Mouse (Mus musculus) brown adipose tissue, adult 24 weeks (tissue): ENCODE data around the gene Amd1. TPM values are rescaled to one million over a fixed set of nuclear protein-coding genes. Genes with fewer than 3 reads are reported as not detected.
A peak's percentile ranks its signal among the peaks of the same experiment; 100 is the strongest.
"Not testable (repeated sequence)": the region's sequence is repeated elsewhere in the genome, so short reads cannot be mapped to it uniquely, and the experiment has no call there.

ENCODE experiments used
- H3K27ac ChIP-seq: fragments of 200-500 bp; replicated peaks from 2 replicates; pipeline ENCODE4 v1.5.1; 2012; ENCODE audit warnings: low read depth, mild to moderate bottlenecking, low read length
- H3K4me1 ChIP-seq: fragments of 200-500 bp; 2 replicates; pipeline ENCODE4 v1.6.1; 2012; ENCODE audit warnings: low read length, mixed read lengths; ENCODE audit not compliant: control insufficient read depth, insufficient read depth, insufficient read length
- H3K4me3 ChIP-seq: fragments of 200-500 bp; 2 replicates; pipeline ENCODE4 v1.5.1; 2012; ENCODE audit warnings: low read depth, mild to moderate bottlenecking, low read length, moderate library complexity; ENCODE audit not compliant: insufficient read depth
- polyA plus RNA-seq: library from polyadenylated mRNA; stranded (reverse); fragments of >200 nt; gene quantifications from 2 replicates; pipeline ENCODE4 v1.2.4, GENCODE M21; 2012; ENCODE audit not compliant: missing spikeins, insufficient read depth, insufficient read length

Amd1 gene
- polyA plus RNA-seq, 1 experiment, result 25.7 TPM

DNA sequence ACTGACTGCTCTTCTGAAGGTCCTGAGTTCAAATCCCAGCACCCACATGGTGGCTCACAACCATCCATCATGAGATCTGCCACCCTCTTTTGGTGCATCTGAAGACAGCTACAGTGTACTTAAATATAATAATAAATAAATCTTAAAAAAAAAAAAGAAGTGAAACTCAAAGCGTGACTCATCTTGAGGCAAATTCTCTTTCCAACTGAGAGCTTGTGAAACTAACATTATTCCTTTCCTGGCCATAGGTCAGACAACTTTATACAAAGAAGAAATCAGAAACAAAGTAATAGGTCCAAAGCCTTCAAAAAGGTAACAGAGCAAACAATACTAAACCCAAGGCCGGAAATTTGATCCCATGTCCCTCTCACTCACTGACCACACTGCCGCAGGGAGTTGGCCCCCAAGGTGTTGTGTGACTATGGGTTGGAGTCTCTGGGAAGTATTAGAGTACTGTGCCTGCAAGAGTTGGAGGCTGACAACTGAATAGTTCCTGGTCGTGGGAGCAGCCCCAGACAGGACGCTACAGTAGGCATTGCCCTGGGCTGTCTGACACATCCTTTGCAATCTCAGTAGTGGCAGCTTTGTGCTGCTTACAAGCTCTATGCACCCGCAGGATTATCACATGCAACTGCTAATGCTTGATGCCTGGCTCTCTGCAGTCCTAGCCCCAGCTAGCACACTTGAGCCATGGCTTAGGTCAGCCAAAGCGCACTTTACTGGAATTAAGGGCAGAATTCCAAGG is 15.0 kb upstream of the Amd1 start:
- H3K27ac ChIP-seq, result no peak overlapping the region
- H3K4me1 ChIP-seq, result no peaks in the 10 kb centered on the region
- no peak overlapping the region for H3K4me3 ChIP-seq

DNA sequence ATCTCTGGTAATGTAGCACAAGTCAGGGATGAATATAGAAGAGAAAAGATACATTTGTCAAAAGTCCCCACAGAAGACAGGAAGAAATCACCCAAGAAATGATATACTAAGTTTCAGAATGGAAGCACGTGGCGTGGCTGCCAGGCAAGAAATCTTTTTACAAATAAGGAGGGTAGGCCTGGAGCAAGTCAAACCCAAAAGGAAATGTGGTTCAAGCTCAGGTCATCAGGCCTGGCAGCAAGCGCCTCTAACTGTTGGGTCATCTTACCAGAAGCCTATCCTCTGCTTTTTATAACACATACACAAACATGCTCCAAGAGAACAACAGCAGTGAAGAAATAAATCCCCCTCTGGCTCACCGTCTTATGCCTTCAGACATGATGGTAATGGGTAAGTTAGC is 10.8 kb upstream of the Amd1 start:
- Histone ChIP-seq H3K4me3 (no peak overlapping the region), H3K27ac (no peak overlapping the region), H3K4me1 (no peaks in the 10 kb centered on the region)

DNA sequence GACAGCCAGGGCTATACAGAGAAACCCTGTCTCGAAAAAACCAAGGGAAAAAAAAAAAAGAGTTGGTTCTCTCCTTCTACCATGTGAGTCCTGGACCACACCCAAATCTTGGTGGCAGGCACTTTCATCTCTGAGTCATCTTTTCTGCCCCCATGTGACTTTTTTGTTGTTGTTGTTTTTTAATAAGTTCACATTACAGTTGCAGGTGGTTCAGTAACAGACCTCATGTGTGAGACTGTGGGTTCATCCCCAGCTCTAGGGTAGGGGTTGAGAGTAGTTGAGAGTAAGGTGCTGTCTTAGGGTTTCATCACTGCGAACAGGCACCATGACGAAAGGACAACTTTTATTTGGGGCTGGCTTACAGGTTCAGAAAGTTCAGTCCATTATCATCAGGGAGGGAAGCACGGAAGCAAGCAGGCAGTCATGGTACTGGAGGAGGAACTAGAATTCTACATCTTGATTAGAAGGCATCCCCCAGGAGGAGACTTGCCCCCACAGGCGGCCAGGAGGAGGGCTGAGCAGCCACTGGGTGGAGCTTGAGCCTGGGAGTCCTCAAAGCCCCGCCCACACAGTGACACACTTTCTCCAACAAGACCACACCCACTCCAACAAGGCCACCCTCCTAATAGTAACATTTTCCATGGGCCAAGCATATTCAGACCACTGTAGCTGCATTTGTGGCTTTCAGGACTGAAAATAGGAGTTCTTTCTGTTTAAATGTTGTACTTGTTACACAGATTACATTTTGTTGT is 8.1 kb upstream of the Amd1 start:
- Histone ChIP-seq H3K4me3 (no peak overlapping the region), H3K4me1 (no peaks in the 10 kb centered on the region), H3K27ac (no peak overlapping the region)

DNA sequence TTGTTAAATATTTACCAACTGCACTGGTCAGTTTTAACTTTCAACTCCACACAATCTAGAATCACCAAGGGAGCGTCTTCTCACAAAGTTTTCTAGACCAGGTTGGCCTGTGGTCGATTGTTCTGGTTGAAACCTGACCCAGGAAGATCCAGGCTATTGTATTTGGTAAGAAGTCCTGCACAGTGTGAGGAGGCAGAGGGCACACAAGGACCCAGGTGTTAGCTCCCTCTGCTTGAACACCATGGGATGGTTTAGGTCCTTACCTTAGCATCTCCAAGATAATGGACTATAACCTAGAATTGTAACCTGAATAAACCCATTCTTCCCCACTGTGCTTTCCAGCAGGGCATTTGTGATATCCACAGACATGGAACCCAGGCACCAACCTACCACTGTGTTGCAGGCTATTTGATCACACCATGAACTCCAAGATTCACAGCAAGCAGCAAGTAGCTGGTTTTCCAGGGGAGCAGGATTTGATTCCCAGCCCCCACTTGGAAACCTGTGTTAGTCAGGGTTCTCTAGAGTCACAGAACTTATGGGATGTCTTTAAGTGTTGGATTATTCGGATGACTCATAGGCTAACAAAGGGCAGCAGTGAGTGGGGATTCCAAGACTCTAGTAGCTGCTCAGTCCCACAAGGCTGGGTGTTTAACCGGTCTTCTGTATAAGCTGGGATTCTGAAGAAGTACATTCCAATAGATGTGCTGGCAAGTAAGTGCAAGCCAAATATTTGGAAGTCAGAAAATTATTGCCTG is 6.0 kb upstream of the Amd1 start:
- no peaks in the 10 kb centered on the region for H3K4me1 ChIP-seq
- H3K27ac ChIP-seq, result no peak overlapping the region
- H3K4me3 ChIP-seq, result no peak overlapping the region

DNA sequence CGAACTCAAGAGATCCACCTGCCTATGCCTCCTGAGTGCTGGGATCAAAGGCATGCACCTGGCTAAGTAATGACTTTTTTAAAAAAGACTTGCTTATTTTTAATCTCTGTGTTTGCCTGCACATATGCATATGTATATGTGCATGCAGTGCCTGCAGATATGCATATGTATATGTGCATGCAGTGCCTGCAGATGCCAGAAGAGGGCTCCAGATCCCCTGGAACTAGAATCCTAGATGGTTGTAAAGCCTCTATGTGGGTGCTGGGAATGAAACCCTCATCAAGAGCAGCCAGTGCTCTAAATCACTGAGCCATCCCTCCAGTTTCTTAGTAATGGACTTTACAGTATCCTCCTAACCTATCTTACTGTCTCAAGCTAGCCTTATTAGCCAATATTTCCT is 4.0 kb upstream of the Amd1 start:
- Histone ChIP-seq H3K27ac (no peak overlapping the region), H3K4me1 (no peaks in the 10 kb centered on the region), H3K4me3 (no peak overlapping the region)

DNA sequence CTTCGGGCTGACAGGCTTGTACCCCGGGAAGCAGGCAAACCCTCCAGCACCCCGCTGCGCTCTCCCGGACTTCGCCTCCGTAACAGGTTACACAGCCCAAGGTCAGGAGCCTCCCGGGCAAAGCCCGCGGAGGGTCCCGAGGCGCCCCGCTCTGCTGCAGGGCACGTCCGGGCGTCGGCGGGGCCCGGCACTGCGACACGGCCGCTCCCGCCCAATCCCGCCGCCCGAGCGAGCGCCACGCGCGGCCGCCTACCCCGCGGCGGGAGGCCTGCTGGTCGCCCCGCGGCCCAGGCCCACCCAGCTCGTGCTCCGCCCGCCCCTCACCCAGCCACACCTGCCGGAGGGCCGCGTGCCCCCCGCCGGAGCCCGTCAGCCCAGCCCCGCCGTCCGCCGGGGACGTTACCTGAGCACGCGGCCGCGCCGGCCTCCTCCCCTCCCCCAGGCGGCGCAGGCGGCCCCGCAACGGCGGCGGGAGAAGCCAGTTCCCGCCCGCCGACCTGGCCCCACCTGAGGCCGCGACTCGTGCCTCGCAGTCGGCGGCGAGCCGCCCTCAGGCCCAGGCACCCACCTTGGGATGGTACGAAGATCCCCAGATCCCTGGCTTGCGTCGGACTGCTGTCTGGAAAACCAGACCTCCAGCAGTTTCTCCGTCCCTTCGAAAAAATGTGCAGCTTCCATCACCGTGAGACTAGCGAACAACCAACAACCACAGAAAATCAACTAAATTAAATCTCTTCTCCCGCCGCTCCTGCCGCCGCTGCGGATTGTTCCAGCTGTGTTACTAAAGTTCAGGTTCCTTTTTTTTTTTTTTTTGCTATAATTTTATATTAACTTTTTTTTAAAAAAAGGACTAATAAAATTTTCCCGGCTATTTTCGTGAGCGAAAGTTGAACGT is 558 bp downstream of the Amd1 start:
- H3K4me3 ChIP-seq, result peak overlapping the region; percentile 76
- H3K27ac ChIP-seq, H3K4me1 ChIP-seq: not testable (repeated sequence)

DNA sequence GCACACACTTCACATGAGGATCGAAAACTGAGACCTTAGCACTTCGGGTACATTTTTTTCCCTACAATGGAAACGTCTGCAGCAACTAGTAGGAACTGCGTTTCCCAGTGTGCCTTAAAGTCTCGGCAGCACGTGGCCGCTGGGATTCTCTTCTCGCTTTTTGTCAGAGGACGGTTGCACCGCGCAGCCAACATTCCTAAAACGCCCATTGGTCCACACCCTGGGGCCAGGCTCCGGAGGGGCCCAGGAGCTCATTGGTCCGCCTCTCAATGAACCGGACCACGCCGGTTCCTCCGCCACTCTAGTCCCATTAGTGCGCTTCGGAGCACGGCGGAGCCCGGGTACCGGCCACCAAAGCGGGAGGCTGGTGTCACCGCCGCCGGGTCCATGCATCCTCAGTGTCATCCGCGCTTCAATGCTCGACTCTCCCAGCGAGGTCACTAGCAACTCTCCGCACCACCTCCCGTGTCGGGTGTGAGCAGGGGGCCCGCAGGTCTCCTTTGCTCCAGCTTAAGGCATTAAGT is 1.3 kb downstream of the Amd1 start:
- no peaks in the 10 kb centered on the region for H3K4me1 ChIP-seq
- peak overlapping the region; percentile 76 for H3K4me3 ChIP-seq

DNA sequence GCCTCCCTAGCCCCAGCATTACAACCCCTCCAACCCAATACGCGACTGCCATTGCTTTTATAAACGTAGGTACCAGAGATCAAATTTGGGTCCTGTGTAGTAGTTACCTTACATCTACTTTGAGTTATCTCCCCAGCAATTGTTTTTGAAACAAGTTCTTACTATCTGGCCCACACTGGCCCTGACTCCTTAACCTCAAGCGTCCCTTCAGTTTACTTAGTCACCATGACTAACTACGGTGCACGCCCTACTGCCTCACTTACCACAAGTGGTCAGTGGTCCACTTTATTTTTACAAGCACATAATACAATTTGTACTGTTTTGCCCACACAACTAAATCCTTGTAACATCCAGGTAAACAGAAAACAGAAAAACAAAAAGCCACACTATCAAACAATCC is 9.3 kb downstream of the Amd1 start:
- Histone ChIP-seq H3K27ac (no peak overlapping the region), H3K4me3 (no peak overlapping the region)

More for the DNA sequence above, 1.3 kb downstream of the Amd1 start:
- H3K27ac ChIP-seq, result no peak overlapping the region

DNA sequence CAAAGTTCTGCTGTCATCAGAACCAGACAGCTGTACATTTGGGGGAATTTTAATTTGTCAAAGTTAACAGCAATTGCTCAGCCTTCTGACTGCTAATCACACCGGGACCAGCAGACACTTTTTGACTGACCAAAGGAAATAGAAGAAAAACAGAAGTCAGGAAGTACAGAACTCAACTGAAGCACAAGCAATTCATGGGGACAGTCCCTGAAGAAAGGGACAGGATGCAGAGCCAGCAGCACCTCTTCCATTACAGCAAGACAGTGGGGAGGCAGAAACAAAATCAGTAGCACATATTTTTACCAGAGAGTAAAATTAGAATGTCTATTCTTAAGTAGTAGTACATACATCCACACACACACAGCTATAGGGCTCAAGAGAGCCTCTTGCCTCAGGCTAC is 15.2 kb downstream of the Amd1 start:
- Histone ChIP-seq H3K4me1 (no peaks in the 10 kb centered on the region), H3K4me3 (no peak overlapping the region), H3K27ac (no peak overlapping the region)

More for the DNA sequence above, 9.3 kb downstream of the Amd1 start:
- H3K4me1 ChIP-seq, result no peaks in the 10 kb centered on the region

DNA sequence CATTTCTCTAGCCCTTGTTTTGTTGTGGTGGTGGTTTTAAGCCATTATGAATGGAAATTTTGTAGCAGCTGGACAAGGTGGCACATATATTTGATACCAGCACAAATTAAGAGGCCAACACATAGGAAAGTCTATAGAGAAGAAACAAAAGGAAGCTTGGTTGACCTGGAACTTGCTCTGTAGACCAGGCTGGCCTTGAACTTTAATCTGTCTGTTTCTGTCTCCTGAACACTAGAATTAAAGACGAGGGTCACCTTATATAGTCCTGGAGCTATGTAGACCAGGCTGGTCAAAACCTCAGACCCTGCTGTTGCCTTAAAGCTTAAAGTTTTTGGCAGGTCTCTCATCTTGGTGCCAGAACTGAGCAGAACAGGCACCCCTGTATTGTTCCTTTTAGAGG is 16.4 kb downstream of the Amd1 start:
- H3K4me3 ChIP-seq, result no peak overlapping the region
- H3K27ac ChIP-seq, result no peak overlapping the region
- H3K4me1 ChIP-seq, result no peaks in the 10 kb centered on the region

DNA sequence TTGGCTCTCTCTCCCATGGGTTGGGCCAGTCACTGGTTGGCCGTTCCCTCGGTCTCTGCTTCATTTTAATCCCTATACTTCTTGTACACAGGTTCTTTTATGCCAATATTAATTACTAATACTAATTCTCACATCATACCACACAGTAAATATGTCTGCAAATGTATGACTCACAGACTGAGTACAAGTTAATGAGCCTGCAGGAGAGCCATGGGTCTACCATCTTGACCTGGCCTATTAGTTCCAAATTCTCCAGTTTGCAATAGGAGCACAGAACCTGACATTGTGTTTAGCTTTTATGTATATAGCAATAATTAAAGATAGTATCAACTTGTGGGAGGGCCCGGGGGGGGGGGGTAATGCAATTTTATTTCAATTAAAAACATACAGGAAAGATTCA is 17.0 kb downstream of the Amd1 start:
- Histone ChIP-seq H3K4me3 (no peak overlapping the region), H3K4me1 (no peaks in the 10 kb centered on the region), H3K27ac (no peak overlapping the region)

DNA sequence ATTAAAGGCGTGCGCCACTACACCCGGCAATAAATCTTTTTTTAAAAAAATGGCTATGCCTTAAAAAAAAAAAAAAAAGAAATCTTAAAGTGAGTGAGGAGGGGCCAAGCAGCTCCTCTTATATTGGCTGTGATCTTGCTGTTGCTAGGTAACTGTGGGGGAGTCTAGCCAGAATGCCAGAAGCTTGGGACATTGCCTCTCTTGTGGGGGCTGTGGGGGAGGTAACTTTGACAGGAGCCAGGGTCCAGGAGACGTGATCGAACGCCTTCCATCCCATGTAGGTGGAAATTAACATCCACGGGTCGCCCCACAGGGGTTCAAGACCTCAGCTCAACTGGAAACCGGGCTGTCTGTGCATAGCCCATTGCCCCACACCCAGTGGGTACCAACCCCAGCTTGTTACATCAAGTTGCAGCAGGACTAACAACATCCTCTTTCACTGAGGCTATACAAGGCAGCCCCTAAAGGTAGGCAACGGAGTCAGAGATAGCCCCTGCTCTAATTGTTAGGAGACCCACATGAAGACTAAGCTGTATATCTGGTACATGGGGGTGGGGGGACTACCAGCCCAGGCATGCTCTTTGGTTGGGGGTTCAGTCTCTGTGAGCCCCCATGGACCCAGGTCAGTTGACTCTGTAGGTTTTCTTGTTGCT is 17.7 kb downstream of the Amd1 start:
- Histone ChIP-seq H3K4me1 (no peaks in the 10 kb centered on the region), H3K27ac (no peak overlapping the region), H3K4me3 (no peak overlapping the region)

DNA sequence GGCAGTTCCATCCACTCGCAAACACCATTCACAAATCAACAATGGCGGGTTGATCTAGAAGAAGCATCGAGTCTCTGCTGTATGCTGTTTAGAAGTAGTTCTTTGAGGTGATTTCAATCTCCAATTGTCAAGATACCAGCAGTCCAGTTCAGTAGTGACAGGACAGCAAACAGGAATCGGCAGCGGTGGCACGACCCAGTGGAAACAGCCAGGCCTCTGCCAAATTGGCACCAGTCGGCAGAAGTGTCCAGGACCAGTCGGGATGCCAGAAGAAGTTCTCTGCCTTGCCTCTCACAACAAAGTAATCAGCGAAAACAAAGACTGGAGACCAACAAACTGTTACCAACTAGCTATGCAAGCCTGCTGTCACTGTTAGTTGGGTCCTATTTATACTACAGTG is 18.4 kb downstream of the Amd1 start:
- no peaks in the 10 kb centered on the region for H3K4me1 ChIP-seq
- H3K4me3 ChIP-seq, result no peak overlapping the region

DNA sequence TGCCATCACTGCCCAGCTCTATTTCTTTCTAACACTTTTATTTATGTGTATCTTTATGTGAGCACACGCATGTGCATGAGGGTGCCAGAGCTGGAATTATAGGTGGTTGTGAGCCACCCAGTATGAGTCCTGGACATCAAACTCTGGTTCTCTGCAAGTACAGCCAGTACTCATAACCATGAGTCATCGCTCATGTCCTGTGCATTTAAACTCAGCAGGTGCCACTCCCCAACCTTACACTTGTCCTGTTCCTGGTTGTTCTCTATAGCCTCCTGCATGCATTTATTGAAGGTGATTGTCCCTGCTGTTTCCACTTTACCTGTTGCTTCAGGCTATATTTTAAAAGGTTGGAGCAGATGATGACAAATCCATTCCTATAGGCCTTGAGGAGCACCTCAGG is 20.4 kb downstream of the Amd1 start:
- Histone ChIP-seq H3K4me1 (no peaks in the 10 kb centered on the region), H3K27ac (no peak overlapping the region), H3K4me3 (no peak overlapping the region)

More for the DNA sequence above, 18.4 kb downstream of the Amd1 start:
- H3K27ac ChIP-seq, result no peak overlapping the region
